Mouse (Mus musculus): ENCODE measurements at regions not wholly inside any gene's neighbourhood (a gene's known extent, or its start where the extent isn't known, plus 50 kb on each side); places are given as distances from the start of the nearest gene placed in this dataset.

DNA sequence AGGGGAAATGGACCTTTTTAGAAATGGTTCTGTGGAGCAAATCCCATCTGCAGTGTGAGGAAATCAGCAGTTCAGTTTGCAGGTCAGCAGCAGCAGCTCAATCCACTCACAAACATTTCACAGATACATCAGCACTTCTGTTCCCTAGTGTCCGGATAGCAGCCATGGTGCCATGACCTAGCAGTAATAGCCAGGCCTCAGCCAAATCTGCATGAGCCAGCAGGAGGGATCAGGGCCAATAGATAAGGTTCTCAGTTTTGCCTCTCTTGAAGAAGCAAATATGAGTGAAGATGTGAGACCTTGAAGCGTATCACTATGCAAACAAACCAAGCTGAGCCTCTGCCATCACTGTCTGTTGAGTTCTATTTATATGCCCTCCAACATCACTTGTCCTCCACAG is 380.7 kb upstream of the Chrm3 start:
- peak; percentile 59 for DNase-seq (ENCODE audit: low spot score)

DNA sequence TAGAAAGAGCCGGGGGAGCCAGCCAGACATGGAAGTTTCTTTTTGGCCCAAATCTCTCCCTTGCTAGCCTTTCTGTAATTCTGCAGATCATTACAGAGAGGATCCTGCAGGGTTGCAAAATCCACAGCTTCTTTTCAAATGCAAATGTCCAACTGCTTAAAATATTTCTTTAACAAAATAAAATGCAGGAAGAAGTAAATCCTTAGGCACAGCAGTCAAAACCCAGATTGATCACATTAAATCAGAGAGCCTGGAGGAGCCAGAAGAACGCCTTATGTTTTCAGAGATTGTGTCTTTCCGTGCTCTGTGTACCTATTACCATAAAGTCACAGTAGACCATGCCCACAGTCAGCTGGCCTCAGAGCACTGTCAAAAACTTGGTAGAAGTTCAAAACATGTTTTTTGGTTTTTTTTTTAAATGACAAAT is 365.1 kb upstream of the Chrm3 start:
- DNase-seq (ENCODE audit: low spot score): no peak

DNA sequence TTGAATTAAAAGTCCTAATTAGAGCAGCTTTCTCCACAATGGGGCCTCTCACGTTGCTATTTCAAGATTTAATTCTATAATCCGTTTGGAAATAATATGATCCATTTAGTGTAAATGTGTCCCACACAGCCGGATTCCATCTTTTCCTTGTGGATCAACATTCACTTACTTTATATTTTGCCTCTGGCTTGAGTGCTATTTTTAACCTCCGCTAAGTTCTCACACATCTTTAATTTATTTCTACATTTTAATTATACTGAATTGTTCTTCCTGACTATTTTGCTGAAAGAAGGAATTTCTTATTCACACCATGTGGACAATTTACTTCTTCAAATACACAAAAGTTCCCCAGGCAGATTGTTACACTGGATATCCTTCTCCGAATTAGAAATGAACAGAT is 364.7 kb upstream of the Chrm3 start:
- DNase-seq (ENCODE audit: low spot score): no peak

DNA sequence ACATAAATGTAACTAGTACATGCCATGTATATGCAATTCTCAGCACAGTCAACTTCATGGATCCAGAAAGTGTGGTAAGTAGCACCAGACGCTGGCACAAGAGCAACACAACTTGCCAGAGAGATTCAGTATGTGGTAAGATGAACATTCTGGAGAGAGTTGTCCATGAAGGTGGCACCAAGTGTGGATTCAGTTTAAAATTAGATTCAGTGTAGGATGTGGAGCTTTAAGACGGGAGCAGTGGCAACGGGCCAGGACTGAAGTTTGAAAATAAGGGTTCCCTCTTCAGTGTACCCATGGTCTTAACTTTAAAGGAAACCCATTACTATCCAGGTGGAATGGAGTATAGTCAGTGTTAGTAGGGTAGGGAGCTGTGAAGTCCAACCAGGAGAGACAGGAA is 360.0 kb upstream of the Chrm3 start:
- DNase-seq (ENCODE audit: low spot score): no peak

DNA sequence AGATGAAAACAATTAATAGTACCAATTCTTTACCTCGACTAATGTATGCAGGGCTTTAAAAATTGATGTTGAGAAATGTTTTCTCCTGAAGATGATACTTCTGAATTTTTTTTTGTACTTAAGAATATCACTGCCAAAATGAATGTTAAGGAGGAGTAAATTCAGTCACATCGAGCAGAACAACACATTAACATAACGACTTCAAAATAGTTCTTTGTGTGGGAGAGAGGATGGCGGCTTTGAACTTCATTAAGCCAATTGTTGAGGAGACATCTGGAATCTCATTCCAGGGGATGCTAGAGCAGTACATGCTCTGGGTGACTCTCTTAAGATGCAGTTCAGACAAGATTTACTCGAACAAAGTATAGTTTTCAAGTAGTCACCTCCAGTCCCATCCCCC is 350.8 kb upstream of the Chrm3 start:
- no peak for DNase-seq (ENCODE audit: low spot score)

DNA sequence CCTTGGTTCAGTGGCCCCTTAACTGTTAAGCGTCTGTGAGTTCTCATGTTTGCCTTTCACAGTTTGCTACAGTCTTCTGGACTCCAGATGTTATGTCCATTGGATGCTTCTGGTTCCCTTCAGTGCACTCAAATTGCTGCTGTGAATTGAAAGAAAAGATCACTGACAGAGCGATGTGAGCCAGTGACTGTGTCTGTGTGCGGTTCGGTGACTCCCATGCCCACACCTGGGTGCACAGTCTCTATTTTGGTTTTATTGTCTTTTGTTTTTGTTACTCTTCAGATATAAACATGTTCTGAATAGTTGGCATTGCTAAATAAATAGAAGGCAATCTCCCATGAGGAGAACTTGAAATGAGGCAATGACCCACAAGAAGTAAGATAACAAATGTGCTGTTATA is 350.3 kb upstream of the Chrm3 start:
- DNase-seq (ENCODE audit: low spot score): no peak

DNA sequence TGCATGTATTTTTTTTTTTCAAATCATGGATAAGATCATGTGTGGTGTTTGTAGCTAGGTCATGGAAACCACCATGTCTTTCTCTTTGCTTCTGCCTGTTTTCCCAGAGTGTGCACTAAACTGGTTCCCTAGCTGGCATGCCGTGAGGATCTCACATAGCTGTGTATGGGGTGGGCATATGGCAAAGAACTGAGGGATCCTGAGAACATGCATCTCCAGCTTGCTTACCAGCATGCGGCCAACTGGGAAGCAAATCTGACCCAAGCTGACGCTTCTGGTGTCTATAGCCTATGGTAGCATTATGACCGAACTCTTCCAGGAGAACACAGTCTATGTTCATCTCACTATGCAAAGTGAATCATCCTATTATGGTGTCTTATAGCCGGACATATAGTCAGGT is 336.5 kb upstream of the Chrm3 start:
- DNase-seq (ENCODE audit: low spot score): no peak

DNA sequence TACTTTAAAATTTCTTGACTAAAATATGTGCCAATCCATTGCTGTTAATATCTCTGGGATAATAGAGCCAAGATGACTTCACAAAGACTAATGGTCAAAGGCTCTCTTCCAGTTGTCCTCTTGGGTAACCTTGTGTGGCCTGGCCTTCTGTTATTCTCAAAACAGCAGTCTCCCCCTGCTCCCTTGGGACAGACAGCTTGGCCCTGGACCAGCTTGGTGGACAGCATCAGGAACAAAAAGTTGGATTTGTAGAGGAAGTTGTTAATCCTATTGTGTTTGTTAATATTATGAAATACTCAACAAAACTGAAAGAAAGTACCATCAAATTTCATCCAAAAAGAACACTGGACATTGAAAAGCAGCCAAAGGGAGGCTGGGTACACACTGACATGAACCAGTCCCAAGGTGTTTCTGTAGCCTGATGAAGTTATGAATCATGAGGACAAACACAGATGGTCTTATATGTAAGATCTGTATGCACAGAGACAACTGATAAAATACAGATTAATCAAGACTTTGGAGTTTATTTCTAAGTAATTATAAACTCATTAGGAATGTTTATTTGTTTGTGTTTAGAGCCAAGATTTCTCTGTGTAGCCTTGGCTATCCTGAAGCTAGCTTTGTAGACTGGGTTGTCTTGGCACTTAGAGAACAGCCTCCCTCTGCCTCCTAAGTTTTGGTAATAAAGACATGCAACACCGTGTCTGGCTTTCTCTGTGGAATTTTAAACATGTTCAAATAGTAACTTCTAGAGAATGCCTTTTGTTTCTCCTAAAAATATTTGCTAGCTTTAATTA is 335.7 kb upstream of the Chrm3 start:
- peak; percentile 35 for DNase-seq (ENCODE audit: low spot score)

DNA sequence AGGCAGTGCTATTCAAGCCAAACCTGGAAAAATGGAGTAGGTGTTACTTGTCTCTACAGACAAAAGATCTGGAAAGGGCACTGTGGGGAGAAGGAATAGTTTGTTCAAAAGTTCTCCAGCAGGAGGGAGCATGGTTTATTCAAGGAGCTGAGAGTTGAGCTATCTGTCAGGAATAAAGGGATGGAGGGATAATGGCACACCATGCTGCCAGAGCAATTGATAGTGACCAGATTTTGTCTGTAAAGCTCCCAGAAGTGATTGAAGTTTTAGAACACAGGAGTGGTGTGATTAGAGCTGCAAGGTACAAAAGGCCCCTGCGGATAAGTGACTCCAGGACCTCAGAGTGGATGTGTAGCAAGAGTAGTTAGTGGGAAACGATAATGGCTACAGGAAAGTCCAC is 330.7 kb upstream of the Chrm3 start:
- no peak for DNase-seq (ENCODE audit: low spot score)

DNA sequence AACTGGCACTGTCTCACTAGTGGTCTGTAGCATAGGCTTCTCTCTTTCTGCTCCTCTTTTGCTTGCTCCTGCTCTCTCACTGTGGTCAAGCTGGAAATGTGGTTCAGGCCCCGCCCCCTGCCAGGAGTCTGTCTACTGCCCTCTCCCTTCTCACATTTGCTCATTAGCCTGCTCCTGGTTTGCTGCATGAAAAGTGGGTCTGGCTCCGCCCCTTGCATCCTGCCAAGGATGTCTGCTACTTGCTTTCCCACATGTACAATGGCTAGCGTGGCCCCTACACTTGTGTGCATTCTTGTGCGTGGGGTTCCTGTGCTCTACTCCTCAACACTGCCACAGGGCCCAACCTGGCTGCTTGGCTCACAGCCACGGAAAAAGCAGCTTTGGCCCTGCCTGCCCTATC is 326.7 kb upstream of the Chrm3 start:
- no peak for DNase-seq (ENCODE audit: low spot score)

DNA sequence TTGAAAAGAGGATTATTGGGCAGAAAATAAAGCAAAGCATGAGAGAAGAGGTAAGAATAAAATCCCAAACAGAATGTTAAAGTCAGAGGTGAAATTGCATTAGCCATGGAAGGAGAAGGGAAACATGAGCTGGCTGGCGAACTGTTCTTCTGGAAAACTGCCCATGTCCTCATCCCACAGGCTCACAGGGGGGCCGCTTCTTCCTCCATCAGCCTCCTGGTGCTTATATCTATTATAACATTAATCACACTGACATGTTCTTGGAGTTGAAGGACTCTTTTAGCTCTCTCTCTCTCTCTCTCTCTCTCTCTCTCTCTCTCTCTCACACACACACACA is 293.4 kb upstream of the Chrm3 start:
- DNase-seq (ENCODE audit: low spot score): no peak

DNA sequence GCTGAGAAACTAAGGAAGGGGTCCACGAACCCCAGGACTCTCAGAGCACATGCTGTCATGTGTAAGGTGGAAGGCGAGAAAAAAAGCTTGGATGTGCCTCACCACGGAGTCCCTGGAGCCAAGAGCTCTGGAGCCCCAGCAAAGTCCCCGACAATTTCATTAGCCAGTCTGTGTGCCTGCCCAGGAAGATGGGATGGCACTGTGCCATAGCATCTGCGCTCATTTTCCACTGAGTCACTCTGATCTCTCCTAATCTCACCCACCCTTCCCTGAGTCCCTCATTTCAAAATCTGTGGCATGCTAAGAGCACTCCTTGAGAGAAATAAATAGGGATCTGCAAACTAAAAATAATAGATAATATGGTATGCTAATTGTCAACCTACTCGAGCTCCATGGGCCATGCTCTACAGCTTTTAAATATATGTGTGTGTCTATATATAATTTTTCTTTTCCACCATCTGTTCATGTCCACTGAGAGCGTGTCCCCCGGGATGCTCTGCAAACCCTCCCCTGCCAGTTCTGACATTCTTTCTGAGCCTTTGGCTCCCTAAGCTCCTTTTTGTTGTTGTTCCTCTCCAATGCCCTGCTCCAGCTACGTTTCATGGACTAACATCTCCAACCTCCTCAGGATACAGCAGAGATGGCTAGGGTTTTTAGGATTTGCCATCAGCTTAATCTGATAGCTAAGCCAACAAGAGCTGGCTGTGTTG is 292.9 kb upstream of the Chrm3 start:
- DNase-seq (ENCODE audit: low spot score): no peak

DNA sequence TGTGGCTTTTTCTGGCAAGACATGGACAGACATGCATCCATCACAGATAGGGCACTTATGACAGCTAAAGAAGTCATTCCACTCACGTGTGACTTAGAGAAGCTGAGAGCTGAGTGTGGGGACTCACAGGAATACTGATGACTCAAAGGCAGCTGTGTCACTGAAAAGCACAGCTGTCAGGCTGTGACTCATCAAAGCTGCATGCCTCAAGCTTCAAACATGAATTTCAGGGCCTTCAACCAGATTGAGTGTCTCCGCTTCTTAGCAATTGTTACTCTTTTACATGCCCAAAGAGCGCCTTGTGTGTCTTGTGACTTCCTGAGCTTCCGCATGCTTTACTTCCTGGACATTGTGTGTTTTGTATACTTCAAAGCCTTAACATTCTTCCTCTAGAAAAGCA is 276.2 kb upstream of the Chrm3 start:
- DNase-seq (ENCODE audit: low spot score): no peak

DNA sequence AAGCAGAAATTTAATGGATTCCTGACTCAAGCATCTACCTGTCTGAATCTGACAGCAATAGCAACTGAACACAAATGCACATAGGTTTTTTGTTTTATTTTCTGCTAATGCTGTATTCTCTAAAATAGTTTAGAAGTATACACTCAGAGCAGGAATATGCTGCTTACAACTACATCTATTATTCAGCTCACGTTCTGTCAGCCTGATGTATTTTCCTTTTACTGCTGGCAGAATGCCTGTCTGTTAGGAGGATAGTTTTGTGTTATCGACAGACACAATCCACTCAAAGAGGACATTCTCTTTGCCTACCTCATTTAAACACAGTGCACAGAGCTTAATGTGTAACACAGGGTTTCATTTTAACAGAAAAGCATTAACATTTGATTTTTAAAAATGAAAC is 269.8 kb upstream of the Chrm3 start:
- no peak for DNase-seq (ENCODE audit: low spot score)

DNA sequence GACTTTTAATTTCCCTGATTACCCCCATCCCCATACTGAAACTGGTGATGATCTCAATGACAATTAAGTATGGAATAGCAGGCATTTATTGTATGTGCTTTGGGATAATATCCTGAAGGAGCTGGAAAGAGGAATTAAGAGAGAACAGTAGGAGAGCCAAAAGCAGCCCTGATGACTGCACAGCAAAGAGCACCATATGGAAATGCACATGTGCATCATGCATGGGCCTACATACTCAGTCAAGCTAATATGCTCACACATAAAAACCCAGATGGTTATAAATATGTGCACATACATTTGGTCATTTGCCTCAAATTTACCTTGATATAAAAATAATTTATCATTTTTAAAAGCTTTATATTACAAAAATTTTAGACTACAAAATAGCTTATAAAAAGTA is 259.0 kb upstream of the Chrm3 start:
- DNase-seq (ENCODE audit: low spot score): no peak

DNA sequence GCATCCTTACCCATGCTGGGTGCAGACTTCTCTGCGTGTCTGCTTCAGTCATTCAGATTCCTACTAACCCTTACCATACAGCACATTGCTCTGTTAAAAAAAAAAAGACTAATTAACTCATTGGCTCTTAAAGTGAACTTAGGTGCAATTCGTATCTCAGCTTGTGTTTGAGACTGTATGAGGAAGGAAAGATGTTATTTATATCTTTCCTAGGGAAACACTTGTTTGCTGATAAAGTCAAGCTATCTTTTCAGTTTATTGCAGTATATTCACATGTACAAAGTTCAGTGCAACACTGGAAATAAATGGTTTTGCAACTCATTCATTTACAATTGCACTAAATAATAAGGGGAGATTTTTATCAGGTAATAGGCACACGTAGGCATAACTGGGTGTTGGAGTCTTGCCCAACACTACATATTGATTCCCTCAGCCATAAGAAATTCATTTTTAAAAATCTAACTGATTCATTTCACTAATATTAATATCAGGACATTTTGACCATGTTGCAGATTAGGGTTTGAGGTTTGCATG is 257.8 kb upstream of the Chrm3 start:
- DNase-seq (ENCODE audit: low spot score): no peak

DNA sequence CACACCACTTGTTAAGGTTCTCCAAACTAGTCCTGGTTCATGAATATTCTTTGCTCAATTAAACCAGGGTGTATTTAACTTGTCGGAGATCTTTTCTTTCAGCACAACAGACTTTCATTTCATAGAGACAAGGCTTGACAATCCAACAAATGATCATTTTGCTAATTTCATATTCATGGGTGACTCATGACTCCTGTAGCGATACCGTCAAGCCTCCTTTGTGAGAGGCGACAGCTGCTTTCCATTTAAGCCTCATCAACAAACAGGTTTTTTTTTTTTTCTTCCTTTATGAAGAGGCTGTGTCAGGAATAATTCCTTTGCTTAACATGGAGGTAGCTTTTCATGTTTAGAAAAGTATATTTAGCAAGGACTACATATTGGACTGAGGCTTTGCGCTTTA is 214.3 kb upstream of the Chrm3 start:
- no peak for DNase-seq (ENCODE audit: low spot score)

DNA sequence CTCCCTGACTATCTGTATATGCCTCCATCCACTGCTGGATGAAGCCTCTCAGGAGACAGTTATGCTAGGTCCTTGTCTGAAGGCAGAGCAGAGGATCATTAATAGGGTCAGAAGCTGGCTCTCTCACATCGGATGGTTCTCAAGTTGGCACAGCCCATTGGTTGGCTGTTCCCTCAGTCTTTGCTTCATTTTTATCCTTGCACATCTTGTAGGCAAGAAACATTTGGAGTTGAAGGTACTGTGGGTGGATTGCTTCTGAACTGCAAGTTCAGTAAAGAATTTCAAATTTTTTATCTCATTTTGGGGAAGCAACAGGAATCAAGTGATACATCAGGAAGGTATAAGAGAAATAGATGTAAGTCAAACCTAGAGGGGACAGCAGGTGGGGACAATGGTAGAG is 206.2 kb upstream of the Chrm3 start:
- DNase-seq (ENCODE audit: low spot score): no peak

DNA sequence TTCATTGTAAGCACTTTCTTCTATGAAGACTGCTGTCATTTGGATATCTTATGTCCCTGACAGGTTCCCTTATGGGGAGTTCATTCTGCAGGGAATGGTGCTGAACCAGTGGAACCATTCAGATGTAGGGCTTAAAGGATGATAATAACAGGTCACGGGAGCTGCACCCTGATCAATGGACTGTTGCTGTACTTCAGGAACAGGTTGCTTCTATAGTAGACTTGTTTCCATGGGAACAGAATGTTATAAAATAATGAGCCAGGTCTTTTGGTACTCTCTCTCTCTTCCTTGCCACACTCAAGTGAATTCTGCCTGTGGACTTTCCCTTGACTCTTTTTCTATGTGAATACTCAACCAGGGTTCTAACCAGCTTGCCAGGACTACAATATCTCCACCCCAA is 196.9 kb upstream of the Chrm3 start:
- no peak for DNase-seq (ENCODE audit: low spot score)

DNA sequence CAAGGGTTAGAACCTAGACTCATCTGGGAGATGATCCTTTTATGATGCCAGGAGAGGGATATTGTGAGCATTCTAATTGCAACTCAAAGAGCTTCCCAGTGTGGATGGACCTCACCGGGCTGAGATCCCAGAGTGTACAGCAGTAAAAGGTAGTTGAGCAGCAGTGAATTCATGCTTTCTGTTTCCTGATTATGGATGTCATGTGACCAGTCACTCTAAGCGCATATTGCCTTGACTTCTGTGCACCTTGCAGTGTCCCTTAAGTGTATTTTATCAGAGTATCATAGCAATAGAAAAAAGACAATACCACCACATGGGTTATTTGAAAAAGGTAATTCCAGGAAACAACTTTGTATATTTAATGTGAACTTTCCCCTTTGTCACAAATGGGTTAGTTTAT is 193.9 kb upstream of the Chrm3 start:
- DNase-seq (ENCODE audit: low spot score): no peak

DNA sequence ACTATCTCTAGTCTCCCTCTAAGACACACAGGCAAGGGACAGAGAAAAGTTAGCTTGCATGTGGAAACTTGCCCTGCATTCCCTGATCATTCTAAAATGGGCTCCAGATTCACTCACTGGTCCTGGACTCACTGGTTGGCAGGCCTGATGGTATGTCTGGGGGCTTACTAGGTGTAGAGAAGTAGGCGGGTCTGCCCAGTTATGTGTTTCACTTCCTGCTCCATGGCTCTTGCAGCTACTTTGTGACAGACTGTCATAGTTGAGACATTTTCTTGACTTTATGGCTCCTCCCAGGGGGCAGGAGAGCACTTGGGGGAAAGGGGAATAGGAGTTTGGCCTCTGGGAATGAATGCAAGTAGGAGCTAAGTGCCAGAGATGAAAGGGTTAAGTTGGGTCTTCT is 182.1 kb upstream of the Chrm3 start:
- DNase-seq (ENCODE audit: low spot score): no peak

DNA sequence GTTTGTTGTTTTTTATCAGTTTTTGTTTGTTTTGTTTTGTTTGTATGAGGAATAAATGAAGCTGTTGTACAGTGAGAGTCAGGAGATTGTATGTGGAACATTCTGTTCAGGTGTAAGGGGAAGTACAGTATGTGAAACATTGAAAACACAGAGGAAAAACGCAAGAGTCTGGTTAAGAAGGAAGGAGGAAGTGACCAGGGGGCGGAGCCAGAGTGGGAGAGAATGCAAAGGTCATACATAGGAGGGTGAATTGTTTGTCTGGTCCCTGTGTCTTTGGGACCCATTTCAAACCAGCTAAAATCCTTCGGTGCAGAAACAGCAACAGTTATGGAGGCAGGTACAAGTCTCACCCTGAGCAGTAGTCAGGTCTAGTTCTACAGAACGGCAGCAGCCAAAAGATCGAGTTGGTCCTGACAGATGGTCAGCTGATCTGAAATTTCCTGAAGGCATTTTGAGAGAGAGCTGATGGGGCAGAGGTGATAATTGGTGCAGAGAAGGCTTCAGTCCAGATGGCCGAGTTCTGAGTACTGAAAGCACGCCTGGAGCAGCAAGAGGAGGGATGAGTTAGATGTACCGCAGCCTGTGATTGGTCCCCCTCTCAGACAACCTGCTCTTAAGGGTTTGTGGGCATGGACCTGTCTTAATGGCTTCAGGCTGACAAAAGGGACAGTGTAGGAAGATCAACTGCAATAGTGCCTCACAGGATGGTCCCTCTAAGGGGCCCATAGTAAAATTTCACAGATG is 179.7 kb upstream of the Chrm3 start:
- DNase-seq (ENCODE audit: low spot score): no peak

DNA sequence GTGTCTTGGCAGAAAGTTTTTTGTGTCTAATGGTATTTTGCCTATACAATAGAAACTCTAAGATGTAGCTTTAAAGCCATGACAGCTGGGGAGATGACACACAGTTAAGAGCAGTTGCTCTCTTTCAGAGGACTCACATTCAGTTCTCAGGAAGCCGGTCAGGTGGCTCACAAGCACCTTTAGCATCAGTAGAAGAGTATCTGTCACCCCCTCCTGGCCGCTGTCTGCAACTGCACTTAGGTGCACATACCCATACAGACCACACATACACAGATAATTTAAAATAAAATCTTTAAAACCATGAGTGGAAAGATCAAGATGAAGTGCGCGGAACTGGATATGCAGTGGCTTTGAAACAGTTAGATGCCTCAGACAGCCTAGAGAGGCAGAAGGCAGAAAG is 178.3 kb upstream of the Chrm3 start:
- DNase-seq (ENCODE audit: low spot score): no peak
